Mouse (Mus musculus) left cerebral cortex, postnatal 10 days (tissue): ENCODE measurements around the gene Pex3. TPM values are rescaled to one million over a fixed set of nuclear protein-coding genes. Genes with fewer than 3 reads are reported as not detected.

Experiments
- DNase-seq, 2 experiments: peaks; one replicate each; pipeline ENCODE4 v3.0.0; 2021 to 2022; ENCODE audit warnings: low spot score in 2 of 2, mixed read lengths in 1 of 2; ENCODE audit errors: extremely low spot score in 1 of 2
- intact Hi-C: fragments of 180-260 bp; cut with DNase I; formaldehyde crosslinking; loops from one replicate; pipeline ENCODE4 v1.15.1; 2025
- total RNA-seq, 2 experiments: library from RNA; stranded (reverse); gene quantifications; 2 replicates each; pipeline ENCODE4 v1.2.3; 2021

The Pex3 gene
- 10 to 100 TPM; 24.3 to 25.1 TPM for total RNA-seq

- peak; percentile 86 to 93 for DNase-seq
- intact Hi-C loops = no loop called here
Observed at GRCm38 (mm10) chr10:13552646-13553497, at the start of gene Pex3, which contains the start of gene Adat2. TSS of gene Pex3 (minus strand) at chr10:13553142. TSS of gene Adat2 (plus strand) at chr10:13552894.

- DNase-seq = peak in 1 of 2 experiments; percentile 31
- intact Hi-C loops = no loop called here
Observed at GRCm38 (mm10) chr10:13600926-13601325, 48.0 kb upstream of the Pex3 start.

- intact Hi-C loops = no loop called here
- DNase-seq = no peak
Observed at GRCm38 (mm10) chr10:13597491-13597890, 44.5 kb upstream of the Pex3 start.

GRCm38 (mm10) chr10:13596866-13597265 is 43.9 kb upstream of the Pex3 start:
- DNase-seq = no peak
- intact Hi-C loops = no loop called here

GRCm38 (mm10) chr10:13596073-13596472 is 43.1 kb upstream of the Pex3 start:
- DNase-seq = peak in 1 of 2 experiments; percentile 27
- intact Hi-C loops = no loop called here

GRCm38 (mm10) chr10:13593529-13593928 is 40.6 kb upstream of the Pex3 start:
- no peak for DNase-seq
- intact Hi-C loops = no loop called here

GRCm38 (mm10) chr10:13592196-13592595 is 39.3 kb upstream of the Pex3 start:
- no peak for DNase-seq
- intact Hi-C loops = no loop called here

- intact Hi-C loops = no loop called here
- DNase-seq = peak in 1 of 2 experiments; percentile 54
Observed at GRCm38 (mm10) chr10:13587914-13588313, 35.0 kb upstream of the Pex3 start.

GRCm38 (mm10) chr10:13577123-13577522 is 24.2 kb upstream of the Pex3 start:
- DNase-seq = no peak
- intact Hi-C loops = no loop called here

- intact Hi-C loops = no loop called here
- DNase-seq = no peak
Observed at GRCm38 (mm10) chr10:13572410-13572809, 19.5 kb upstream of the Pex3 start.

GRCm38 (mm10) chr10:13572003-13572402 is 19.1 kb upstream of the Pex3 start:
- no peak for DNase-seq
- intact Hi-C loops = no loop called here

- DNase-seq = no peak
- intact Hi-C loops = no loop called here
Observed at GRCm38 (mm10) chr10:13570697-13571538, 18.0 kb upstream of the Pex3 start.

- no peak for DNase-seq
- intact Hi-C loops = loop anchor here (5.0 to 10.0 kb wide), 2 partner anchors 397 to 625 kb away; partner anchors contain the start of gene Hivep2
Observed at GRCm38 (mm10) chr10:13569818-13570217, 16.9 kb upstream of the Pex3 start.

- intact Hi-C loops = loop anchor here (5.0 to 10.0 kb wide), 2 partner anchors 401 to 628 kb away; partner anchors contain the start of gene Hivep2
- DNase-seq = no peak
Observed at GRCm38 (mm10) chr10:13566393-13566792, 13.5 kb upstream of the Pex3 start.

- intact Hi-C loops = loop anchor here (2.0 to 10.0 kb wide), 3 partner anchors 402 to 826 kb away; partner anchors contain the start of gene Hivep2
- DNase-seq = no peak
Observed at GRCm38 (mm10) chr10:13565080-13565448, 12.1 kb upstream of the Pex3 start.

- intact Hi-C loops = loop anchor here (2.0 to 10.0 kb wide), 5 partner anchors 303 to 826 kb away; partner anchors contain the start of genes Aig1 and Hivep2
- DNase-seq = peak; percentile 56 to 75
Observed at GRCm38 (mm10) chr10:13564364-13565079, 11.6 kb upstream of the Pex3 start.

GRCm38 (mm10) chr10:13560014-13560674 is 7.2 kb upstream of the Pex3 start:
- no peak for DNase-seq
- intact Hi-C loops = loop anchor here (5.0 to 10.0 kb wide), 3 partner anchors 307 to 762 kb away; partner anchors contain the start of gene Aig1

GRCm38 (mm10) chr10:13554316-13554715 is 1.4 kb upstream of the Pex3 start:
- intact Hi-C loops = no loop called here
- no peak for DNase-seq
